Mouse (Mus musculus) NIH3T3 (cell line): ENCODE results near the gene Dclk2.

Source experiments
- DNase-seq: peaks from one replicate; pipeline ENCODE4 v3.0.0-alpha.2; 2012; ENCODE audit warnings: low read depth

Dclk2 gene

DNA sequence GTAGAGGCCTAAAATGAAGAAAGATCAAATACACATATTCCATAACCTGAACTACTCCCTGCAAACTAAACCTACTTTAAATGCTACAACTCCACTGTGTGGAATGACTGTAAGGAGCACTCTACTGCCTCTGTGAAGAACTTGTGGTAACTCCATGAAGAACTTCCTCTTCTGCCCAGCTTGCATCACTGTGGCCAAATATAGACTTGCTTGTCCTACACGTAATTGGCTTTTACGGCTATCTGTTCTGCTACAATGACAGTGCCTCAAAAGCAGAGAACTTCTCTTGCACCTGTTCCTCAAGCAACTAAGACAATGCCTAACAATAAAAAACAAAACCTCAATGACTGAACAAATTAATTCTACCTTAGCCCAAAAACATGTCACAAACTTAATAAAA lies 26.2 kb downstream of the Dclk2 start:
- no peak for DNase-seq

DNA sequence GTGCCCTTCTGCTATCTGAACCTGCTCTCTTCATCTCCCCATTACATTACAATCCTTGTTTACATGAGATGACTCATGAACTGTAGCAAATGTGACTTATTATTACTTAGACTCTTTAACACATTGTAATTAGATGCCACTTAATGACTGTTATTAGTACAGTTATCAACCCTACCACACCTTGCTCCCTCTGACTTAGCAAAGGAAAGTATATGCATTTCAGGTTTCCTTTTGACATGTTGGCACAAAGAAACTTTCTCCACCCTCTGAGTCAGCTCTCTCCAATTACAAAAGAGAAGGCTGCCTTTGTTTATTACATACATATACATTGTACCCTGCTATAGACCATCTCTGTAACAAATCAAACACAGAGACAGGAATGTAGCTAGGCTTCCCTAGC lies 33.1 kb downstream of the Dclk2 start:
- DNase-seq = peak; percentile 41

DNA sequence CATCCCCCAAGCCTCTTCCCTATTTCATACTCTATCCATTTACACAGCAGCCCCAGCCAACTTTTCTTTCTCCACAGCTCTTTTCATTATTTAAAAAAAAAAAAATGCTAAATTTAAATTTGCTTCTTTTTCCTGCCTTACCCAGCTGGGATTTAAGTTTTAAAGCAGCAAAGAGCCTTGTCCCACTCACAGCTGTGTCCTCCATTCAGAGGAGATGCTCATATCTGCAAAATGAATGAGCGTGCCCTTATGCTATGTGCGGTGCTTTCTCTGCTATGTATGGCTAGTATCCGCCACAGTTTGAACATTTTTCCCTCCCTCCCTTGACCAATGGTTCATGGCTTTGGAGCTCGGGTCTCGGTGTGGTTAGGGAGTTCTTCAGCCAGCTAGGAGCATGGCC lies 35.5 kb downstream of the Dclk2 start:
- DNase-seq = no peak

- no peak for DNase-seq
These were observed 36.2 kb downstream of the Dclk2 start for GRCm38 (mm10) chr3:86884481-86884880.

GRCm38 (mm10) chr3:86883985-86884384 lies 36.7 kb downstream of the Dclk2 start:
- no peak for DNase-seq

GRCm38 (mm10) chr3:86875912-86876311 lies 44.7 kb downstream of the Dclk2 start:
- no peak for DNase-seq

GRCm38 (mm10) chr3:86873092-86873600 lies 47.5 kb downstream of the Dclk2 start:
- DNase-seq = peak; percentile 37

GRCm38 (mm10) chr3:86870952-86871351 lies 49.7 kb downstream of the Dclk2 start:
- DNase-seq = no peak

- no peak for DNase-seq
These were observed 50.2 kb downstream of the Dclk2 start for GRCm38 (mm10) chr3:86870411-86870810.

DNA sequence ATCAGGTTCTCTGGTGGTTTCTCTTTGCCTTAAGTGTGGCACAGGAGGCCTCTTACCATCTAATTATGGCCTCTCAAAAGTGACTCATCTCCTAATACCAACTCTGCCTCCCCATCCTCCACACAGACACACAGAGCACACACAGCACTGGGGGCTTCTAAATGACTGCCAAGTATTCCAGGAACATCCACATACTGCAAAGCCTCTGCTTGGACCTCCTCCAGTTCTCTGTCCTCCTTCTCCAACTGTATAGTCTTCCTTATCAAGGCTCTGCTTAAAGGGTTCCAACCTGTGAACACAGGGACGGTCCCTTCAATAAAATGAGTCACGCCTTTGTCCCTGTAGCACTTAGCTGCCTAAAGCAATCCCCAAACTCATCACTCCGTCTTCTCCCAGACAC lies 51.9 kb downstream of the Dclk2 start:
- DNase-seq = no peak

DNA sequence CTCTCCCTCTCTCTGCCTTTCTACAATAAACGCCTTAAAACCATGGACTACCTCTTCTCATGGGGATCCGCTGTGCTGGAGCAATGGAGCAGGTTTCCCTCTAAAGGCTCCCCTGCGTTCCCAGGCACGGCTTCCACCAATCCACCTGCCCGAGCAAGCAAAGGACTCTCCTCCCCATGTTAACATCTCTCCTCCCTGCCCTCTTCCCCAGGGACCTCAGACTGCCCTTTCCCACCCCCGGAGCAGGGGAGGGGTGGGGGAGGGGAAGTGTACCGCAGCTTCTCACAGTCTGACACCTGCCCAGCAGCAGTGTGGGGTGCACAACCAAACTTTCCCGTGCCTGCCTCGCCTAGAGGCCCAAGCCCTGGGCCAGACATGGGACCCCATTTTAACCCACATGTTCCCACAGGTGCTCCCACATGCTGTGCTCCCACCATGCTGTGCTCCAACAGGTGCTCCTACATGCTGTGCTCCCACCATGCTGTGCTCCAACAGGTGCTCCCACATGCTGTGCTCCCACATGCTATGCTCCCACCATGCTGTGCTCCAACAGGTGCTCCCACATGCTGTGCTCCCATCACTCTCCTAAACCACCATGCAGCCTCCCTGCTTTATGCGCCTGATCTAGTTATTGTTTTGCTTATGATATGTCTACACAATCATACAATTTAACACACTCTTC lies 57.2 kb downstream of the Dclk2 start:
- DNase-seq = no peak

DNA sequence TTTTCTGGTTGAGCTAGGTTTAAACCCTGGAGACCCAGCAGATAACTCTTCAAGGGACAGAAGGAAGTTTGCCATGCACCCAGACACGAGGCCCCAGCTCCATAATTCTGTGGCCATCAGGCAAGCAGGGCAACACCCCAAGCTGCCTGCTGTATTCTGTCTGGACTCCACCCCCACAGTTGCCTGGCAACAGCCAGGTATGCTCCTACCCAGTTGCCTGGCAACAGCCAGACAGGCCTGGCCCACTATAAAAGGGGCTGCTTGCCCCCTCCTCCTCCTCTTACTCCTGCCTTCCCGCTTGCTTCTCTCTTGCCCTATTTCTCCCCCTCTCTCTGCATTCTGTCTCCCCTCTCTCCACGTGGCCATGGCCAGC lies 57.7 kb downstream of the Dclk2 start:
- no peak for DNase-seq

DNA sequence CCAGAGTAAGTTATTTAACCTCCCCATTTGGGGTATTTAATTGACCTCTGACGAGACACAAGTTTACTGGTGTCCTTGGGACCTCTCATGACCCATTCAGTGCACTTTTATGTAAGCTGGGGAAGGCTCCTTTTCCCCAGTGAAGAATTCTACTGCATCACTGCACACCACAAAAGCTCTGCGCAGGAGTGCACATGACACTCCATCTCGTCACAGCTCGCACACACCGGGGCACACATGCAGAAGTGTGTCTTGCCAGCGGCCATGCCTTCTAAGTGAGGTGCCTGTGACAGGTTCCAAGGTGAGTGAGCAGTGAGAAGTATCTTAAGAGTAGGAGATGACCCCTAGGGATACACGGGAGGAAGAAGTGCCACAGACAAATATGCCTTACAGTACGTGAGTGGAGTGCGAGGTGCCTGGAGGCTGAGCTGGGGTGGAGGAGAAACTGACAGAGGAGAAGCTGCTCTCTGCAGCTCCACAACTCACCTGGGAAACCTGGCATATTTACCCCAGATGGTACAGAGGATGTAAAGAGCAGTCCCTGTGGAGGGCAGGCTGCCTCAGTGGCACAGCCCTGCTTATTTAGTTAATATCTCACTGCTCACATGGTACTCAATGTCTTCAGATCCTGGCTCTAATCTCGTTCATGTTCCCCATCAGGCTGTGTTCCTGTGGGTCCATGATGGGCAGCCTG lies 58.3 kb downstream of the Dclk2 start:
- DNase-seq = no peak

DNA sequence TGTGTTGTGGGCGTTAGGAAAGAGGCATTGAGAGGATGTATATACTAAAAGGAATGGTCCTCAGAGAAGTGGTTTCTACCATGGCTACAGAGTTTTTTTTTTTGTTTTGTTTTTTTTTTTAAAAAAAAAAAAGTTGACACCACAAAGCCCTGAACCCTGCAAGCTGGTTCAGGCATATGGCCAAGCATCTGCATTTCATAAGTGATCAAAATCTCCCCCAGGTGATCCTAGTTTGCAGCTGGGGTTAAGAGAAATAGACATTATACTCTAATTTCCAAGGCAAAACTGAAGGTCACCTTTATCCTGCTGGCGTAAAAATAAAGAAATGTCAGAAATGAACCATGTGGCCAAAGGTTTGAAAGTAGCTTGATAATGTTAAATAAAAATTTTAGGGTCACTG lies 60.9 kb downstream of the Dclk2 start:
- peak; percentile 54 for DNase-seq

- no peak for DNase-seq
These were observed 62.0 kb downstream of the Dclk2 start for GRCm38 (mm10) chr3:86858699-86859098.

DNA sequence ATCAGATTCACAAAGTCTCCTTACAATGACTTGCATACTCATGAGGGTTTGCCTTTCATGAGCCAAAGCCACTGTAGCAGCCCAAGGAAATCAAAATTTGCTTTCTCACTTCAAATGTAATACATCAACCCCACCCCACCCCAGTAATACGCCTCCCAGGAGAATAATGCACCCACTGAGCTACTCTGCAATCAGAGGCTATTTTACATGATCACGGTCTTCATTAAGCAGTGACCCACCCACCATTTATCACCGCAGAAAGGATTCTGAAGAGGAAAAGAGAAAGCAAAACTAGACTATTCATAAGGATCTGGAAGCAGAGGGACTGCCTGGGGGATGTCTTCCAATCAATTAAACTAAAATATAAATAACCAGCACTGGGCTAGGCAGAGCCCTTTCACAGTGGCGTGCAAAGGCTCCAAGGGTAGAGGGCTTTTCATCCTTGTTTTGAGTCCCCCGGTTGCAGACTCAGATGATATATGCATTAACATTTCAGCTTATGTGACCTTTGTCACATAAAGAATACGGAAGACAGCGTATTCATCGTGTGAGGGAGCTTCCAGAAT lies 62.7 kb downstream of the Dclk2 start:
- no peak for DNase-seq

- no peak for DNase-seq
These were observed 67.8 kb downstream of the Dclk2 start for GRCm38 (mm10) chr3:86852867-86853266.

DNA sequence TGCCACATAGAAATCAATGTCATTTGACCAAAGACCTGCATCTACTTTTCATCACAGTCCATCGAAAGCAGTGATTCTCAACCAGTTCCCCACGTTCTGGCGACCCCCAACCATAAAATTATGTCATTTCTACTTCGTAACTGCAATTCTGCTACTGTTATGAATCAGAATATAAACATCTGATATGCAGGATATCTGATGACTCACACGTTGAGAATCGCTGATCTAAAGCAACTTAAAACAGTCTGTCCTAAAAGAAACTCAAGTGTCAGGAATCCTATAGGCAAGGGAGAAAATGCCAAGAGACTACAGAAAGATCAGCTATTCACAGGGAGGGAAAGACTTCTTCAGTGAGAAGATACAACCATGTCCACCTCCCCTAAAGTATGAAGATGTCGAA lies 69.5 kb downstream of the Dclk2 start:
- peak; percentile 55 for DNase-seq

- peak; percentile 92 for DNase-seq
These were observed 70.1 kb downstream of the Dclk2 start for GRCm38 (mm10) chr3:86850394-86851030.

DNA sequence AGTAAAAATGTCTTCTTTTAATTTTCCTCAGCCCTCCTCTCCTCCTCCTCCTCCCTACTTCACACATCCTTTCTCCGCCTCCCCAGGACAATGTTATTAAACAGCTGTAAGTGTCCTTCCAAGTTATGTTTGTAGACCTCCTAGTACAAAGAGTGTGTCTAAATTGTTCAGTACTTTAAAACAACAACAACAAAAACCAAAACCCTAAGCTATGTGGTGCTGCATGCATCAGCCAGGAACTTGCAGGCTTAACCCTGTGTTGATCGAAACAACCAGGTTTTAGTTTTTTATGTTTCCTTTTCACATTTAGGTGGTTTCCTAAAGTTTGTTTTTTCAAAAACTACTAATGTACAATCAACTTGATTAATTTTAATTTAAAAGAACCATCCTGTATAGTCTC lies 71.3 kb downstream of the Dclk2 start:
- DNase-seq = no peak

GRCm38 (mm10) chr3:86847536-86847935 lies 73.1 kb downstream of the Dclk2 start:
- DNase-seq = no peak

DNA sequence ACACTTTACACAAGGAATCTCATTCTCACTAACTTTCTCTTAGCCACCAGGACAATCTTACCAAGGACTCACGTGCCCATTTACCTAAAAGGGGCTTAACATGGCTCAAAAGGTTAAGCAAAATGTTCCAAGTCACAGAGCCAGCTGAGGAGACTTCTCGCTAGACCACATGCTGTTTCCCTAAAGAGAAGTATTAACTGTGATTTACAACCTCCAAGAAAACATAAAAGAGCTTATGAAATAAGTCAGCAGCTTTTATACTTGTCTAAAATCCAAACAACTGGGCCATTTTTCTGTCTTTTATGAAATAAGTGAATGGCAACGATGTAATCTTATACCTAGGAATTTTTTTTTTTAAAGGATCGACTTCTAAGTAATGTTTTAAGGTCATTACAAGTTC lies 74.6 kb downstream of the Dclk2 start:
- peak; percentile 40 for DNase-seq

DNA sequence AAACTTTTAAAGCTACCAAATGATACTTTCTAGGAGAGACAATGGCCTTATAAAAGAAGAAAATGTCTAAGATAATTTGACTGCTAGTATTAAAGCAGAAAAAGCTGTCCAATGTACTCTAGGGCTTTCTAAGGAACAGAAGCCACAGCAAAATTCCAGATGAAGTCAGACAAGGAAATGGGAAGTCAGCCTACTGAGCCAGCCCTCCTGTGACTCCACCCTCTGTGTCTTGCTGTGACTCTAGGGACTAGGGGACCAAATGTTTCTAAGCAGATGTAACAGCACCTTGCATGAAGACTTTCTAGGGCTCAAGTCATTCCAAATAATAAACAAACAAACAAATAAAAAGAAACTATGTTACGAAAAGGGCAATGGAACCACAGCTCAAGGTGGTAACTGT lies 75.1 kb downstream of the Dclk2 start:
- no peak for DNase-seq
